Mouse (Mus musculus) myocyte (in vitro differentiated cells): Measurements from ENCODE around the gene Tenm4.

Experiments
- CEBPB ChIP-seq: IDR thresholded peaks from 2 replicates; pipeline ENCODE4 v1.6.1; 2011; ENCODE audit warnings: mild to moderate bottlenecking, moderate library complexity; ENCODE audit not compliant: poor library complexity, insufficient read depth, severe bottlenecking
- E2F4 ChIP-seq: IDR thresholded peaks from one replicate; pipeline ENCODE4 v1.6.1; 2011; ENCODE audit warnings: mild to moderate bottlenecking, control low read depth, moderate library complexity; ENCODE audit not compliant: insufficient read depth
- MAX ChIP-seq: IDR thresholded peaks from one replicate; pipeline ENCODE4 v1.6.1; 2011; ENCODE audit warnings: low read depth, mild to moderate bottlenecking, control low read depth
- MYOG ChIP-seq, 3 experiments: IDR thresholded peaks; one replicate each; pipeline ENCODE4 v1.6.1; 2011; ENCODE audit warnings: control low read depth in 2 of 3, low read depth in 2 of 3, mild to moderate bottlenecking in 2 of 3; ENCODE audit not compliant: insufficient read length in 2 of 3, control insufficient read depth in 1 of 3, insufficient read depth in 1 of 3
- POLR2A ChIP-seq: IDR thresholded peaks from one replicate; pipeline ENCODE4 v1.6.1; 2011; ENCODE audit warnings: low read depth, mild to moderate bottlenecking, control low read depth, moderate library complexity; ENCODE audit not compliant: insufficient read length
- SRF ChIP-seq: IDR thresholded peaks from one replicate; pipeline ENCODE4 v1.6.1; 2011; ENCODE audit warnings: low read depth; ENCODE audit not compliant: control insufficient read depth, insufficient read length
- TCF12 ChIP-seq: IDR thresholded peaks from one replicate; pipeline ENCODE4 v1.6.1; 2011; ENCODE audit warnings: mild to moderate bottlenecking, control low read depth; ENCODE audit not compliant: poor library complexity, insufficient read depth, severe bottlenecking
- USF1 ChIP-seq: IDR thresholded peaks from one replicate; pipeline ENCODE4 v1.6.1; 2011; ENCODE audit warnings: low read depth, mild to moderate bottlenecking, control low read depth, moderate library complexity

GRCm38 (mm10) chr7:96433307-96433706 lies 262.3 kb downstream of the Tenm4 start:
- no peak for TF ChIP-seq USF1
- TF ChIP-seq MAX, result no peak
- TF ChIP-seq TCF12, result no peak
- TF ChIP-seq POLR2A, result no peak
- TF ChIP-seq CEBPB, result no peak
- no peak for TF ChIP-seq MYOG (IDR thresholded peaks at IDR 0.05; ENCODE audit: control insufficient read depth in 1 of 3, insufficient read depth in 1 of 3, insufficient read length in 2 of 3, low read depth in 2 of 3)
- no peak for TF ChIP-seq SRF
- TF ChIP-seq E2F4, result no peak
